Mouse (Mus musculus) gastrocnemius, postnatal 4 days (tissue): ENCODE measurements around the gene Sub1. TPM values are rescaled to one million over a fixed set of nuclear protein-coding genes. Genes with fewer than 3 reads are reported as not detected.

ENCODE experiments used
- DNase-seq, 2 experiments: peaks; one replicate each; pipeline ENCODE4 v3.0.0; 2021 to 2022; ENCODE audit warnings: low spot score in 2 of 2, mixed read lengths in 2 of 2
- long read RNA-seq, 2 experiments: library from polyadenylated mRNA; stranded (forward); transcript quantifications; one replicate each; pipeline ENCODE4 v2.0.0; 2021
- total RNA-seq, 2 experiments: library from RNA; stranded (reverse); gene quantifications; 2 replicates each; pipeline ENCODE4 v1.2.3; 2021

The Sub1 gene
- 100 to 1,000 TPM; 186 to 196 TPM for total RNA-seq
- long read RNA-seq, experiment 1, transcript Sub1-201 (5 exons, 3,372 nt), result major isoform, 154 of 162 reads
- long read RNA-seq, experiment 1, partial matches to known transcripts, result 4 of 162 reads
- long read RNA-seq, experiment 1, other reads (novel, unspliced or antisense), result 4 of 162 reads
- long read RNA-seq, experiment 2, transcript Sub1-201 (5 exons, 3,372 nt), result major isoform, 139 of 148 reads
- long read RNA-seq, experiment 2, partial matches to known transcripts, result 5 of 148 reads
- long read RNA-seq, experiment 2, other reads (novel, unspliced or antisense), result 4 of 148 reads

- no peak for DNase-seq
These were observed at the start of gene Sub1 for GRCm38 (mm10) chr15:11996883-11997282. TSS of gene Sub1 (minus strand) at chr15:11996983.

- peak in 1 of 2 experiments; percentile 53 for DNase-seq
These were observed 43.6 kb upstream of the Sub1 start for GRCm38 (mm10) chr15:12040407-12040710.

- DNase-seq, result no peak
These were observed 43.1 kb upstream of the Sub1 start for GRCm38 (mm10) chr15:12039671-12040406.

- no peak for DNase-seq
These were observed 42.5 kb upstream of the Sub1 start for GRCm38 (mm10) chr15:12039256-12039655.

- DNase-seq, result no peak
These were observed 41.3 kb upstream of the Sub1 start for GRCm38 (mm10) chr15:12037866-12038625.

- no peak for DNase-seq
These were observed 40.4 kb upstream of the Sub1 start for GRCm38 (mm10) chr15:12037217-12037616.

- DNase-seq, result no peak
These were observed 39.9 kb upstream of the Sub1 start for GRCm38 (mm10) chr15:12036675-12037074.

GRCm38 (mm10) chr15:12034317-12034716, 37.5 kb upstream of the Sub1 start:
- no peak for DNase-seq

- DNase-seq, result no peak
These were observed 36.4 kb upstream of the Sub1 start for GRCm38 (mm10) chr15:12033155-12033554.

GRCm38 (mm10) chr15:12032512-12032911, 35.7 kb upstream of the Sub1 start:
- no peak for DNase-seq

GRCm38 (mm10) chr15:12031861-12032260, 35.1 kb upstream of the Sub1 start:
- no peak for DNase-seq

- DNase-seq, result no peak
These were observed 33.4 kb upstream of the Sub1 start for GRCm38 (mm10) chr15:12030221-12030620.

GRCm38 (mm10) chr15:12027807-12028206, 31.0 kb upstream of the Sub1 start:
- no peak for DNase-seq

GRCm38 (mm10) chr15:12026932-12027450, 30.2 kb upstream of the Sub1 start:
- no peak for DNase-seq

GRCm38 (mm10) chr15:12026026-12026425, 29.2 kb upstream of the Sub1 start:
- DNase-seq, result no peak

- DNase-seq, result no peak
These were observed 28.6 kb upstream of the Sub1 start for GRCm38 (mm10) chr15:12025341-12025740.

- DNase-seq, result no peak
These were observed 28.0 kb upstream of the Sub1 start for GRCm38 (mm10) chr15:12024791-12025268.

GRCm38 (mm10) chr15:12019443-12019842, 22.7 kb upstream of the Sub1 start:
- DNase-seq, result no peak

- no peak for DNase-seq
These were observed 21.6 kb upstream of the Sub1 start for GRCm38 (mm10) chr15:12018428-12018757.

- no peak for DNase-seq
These were observed 21.1 kb upstream of the Sub1 start for GRCm38 (mm10) chr15:12017700-12018427.
